Mouse (Mus musculus) 3134 (cell line): Measurements from ENCODE around the gene Orm2.

Experiments
- DNase-seq: peaks from one replicate; pipeline ENCODE4 v3.0.0-alpha.2; 2011; ENCODE audit warnings: low spot score; ENCODE audit not compliant: insufficient read length; ENCODE audit errors: extremely low read depth

The Orm2 gene

GRCm38 (mm10) chr4:63404205-63404604, 42.0 kb downstream of the Orm2 start:
- no peak for DNase-seq

GRCm38 (mm10) chr4:63405051-63405450, 42.8 kb downstream of the Orm2 start:
- DNase-seq: no peak

GRCm38 (mm10) chr4:63405683-63406082, 43.4 kb downstream of the Orm2 start:
- no peak for DNase-seq

GRCm38 (mm10) chr4:63408247-63408646, 46.0 kb downstream of the Orm2 start:
- no peak for DNase-seq

GRCm38 (mm10) chr4:63408649-63409048, 46.4 kb downstream of the Orm2 start:
- peak; percentile 46 for DNase-seq

GRCm38 (mm10) chr4:63409317-63409907, 47.2 kb downstream of the Orm2 start:
- DNase-seq: no peak

GRCm38 (mm10) chr4:63409908-63410582, 47.8 kb downstream of the Orm2 start:
- no peak for DNase-seq

- DNase-seq: no peak
Measured at GRCm38 (mm10) chr4:63410583-63410934, 48.3 kb downstream of the Orm2 start.

GRCm38 (mm10) chr4:63411222-63411621, 49.0 kb downstream of the Orm2 start:
- DNase-seq: no peak

- no peak for DNase-seq
Measured at GRCm38 (mm10) chr4:63414951-63415350, 52.7 kb downstream of the Orm2 start.
